Mouse (Mus musculus): ENCODE results near the gene Dhx40.
"Not testable (repeated sequence)": the region's sequence is repeated elsewhere in the genome, so short reads cannot be mapped to it uniquely, and the experiment has no call there.

The Dhx40 gene

DNA sequence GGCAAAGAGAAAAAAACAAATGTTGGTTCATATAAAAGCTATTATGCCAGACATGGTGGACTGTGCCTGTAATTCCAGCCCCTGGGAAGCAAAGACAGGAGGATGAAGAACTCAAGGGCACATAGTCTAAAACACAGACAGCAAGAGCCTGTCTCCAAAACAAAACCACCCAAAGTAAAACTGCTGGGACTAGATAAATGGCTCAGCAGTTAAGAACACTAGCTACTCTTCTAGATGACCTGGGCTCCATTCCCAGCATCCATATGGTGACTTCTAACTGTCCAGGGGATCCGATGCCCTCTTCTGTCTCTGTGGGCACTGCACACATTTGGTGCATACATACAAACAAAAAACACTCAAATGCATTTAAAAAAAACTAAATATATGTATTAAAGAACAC, 56.5 kb downstream of the Dhx40 start:
- no peak for DNase-seq (ENCODE audit: low spot score)

DNA sequence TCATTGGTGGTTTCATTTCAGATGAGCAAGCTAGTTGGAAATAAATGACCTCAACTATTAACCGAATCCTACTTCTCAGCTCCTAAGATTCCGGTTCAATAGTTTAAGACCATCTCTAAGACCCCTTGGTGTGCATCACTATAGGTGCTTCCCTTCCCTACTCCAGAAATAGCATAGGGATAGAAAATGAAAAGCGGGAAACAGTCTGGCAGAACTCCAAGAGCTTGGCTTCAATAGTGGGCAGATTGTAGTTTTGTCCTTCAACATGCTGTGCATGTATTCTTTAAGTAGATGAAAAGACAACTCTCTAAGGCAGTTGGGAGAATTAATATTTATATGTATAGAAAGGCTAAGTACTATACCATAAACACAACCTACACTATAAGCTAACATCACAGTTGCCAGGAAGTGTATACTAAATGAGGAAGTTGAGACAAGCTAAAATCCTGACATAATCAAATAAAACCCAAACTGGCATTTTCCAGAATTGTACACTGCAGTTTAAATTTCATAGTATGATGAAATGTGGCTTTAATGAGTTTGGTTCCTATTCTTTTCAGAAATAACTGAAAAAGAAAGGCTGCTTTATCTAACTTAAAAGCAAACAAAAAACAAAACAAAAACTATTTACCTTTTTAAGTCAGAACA, 57.6 kb downstream of the Dhx40 start:
- no peak for DNase-seq (ENCODE audit: low spot score)

DNA sequence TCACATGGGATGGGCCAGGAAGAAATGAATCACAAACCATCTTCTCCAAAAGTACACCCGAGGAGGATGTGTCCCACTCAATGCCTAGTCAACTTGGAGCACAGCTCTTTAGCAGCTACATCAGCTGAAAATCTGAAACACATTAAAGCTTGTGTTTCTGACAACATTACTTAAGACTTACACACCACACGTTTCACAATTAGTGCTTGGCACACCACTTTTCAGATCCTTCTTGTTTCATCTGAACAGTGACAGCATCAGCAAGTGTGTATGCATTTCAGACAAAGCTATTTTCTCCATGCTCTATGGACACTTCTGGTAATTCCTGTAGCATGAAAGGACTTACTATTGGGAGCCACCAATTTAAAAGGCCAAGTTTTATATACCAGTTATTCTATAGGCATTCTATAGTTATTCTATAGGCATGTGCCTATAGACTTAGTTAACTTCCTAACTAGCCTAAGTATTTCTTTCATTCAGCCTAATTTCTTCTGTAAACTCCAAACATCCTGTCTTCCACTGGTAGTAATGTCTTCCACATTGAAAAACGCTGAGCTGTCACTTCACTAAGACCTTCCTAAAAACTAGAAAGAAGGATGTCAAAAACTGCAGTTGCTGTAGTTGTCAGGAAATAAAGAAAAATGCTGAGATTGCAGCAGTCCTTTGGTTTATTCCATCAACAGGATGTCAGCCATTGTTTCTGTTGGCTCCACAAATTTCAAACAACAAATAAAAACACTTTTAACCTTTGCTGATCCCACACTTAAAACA, 61.7 kb downstream of the Dhx40 start:
- DNase-seq (ENCODE audit: low spot score), result no peak

DNA sequence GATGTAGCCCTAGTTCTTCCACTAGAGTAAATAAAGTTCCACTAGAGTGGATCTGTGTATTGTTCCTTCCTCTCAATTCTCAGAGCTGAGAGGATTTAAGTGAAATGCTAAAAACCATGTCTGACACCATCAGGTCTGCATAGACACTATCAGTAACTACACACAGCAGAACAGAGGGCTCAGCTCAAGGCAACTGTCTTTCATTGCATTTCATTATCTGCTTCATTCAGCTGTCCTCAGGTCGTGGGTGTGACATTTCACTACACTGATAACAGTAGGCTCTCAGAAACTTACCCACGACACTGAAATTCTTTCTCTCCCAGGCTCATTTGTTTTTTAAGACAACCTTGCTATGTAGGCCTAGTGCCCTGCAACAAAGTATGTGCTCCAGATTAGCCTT, 64.9 kb downstream of the Dhx40 start:
- no peak for DNase-seq (ENCODE audit: low spot score)

DNA sequence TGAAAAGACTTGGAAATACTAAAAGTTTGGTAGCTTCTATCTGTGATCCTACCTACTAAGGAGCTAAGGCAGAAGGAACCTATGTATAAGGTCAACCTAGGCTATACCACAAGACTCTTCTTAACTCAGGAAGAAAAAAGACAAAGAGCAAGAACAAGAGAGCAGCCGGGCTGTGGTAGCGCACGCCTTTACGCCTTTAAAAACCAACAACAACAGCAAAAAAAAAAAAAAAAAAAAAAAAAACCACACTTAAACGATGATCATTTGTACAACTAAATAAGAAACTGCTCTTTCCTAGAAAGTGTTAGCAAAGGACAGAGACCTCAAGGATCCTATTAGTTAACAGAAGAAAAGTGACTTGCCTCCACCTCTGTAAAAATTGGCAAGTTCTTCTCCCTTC, 66.0 kb downstream of the Dhx40 start:
- no peak for DNase-seq (ENCODE audit: low spot score)

DNA sequence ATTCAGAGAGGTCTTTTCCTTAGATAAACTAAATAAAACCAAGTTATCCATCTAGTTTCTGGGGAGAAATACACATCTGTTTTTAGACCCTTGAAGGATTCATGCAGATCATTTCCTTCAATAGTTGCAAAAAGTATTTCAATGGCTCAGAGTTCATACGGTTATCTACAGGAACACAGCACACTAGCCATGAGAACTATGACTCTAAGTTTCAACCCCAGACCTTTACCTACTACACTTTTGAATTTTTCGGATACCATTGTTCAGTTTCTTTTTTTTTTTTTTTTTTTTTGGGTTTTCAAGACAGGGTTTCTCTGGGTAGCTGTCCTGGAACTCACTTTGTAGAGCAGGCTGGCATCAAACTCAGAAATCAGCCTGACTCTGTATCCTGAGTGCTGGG, 68.1 kb downstream of the Dhx40 start:
- DNase-seq (ENCODE audit: low spot score), result no peak

DNA sequence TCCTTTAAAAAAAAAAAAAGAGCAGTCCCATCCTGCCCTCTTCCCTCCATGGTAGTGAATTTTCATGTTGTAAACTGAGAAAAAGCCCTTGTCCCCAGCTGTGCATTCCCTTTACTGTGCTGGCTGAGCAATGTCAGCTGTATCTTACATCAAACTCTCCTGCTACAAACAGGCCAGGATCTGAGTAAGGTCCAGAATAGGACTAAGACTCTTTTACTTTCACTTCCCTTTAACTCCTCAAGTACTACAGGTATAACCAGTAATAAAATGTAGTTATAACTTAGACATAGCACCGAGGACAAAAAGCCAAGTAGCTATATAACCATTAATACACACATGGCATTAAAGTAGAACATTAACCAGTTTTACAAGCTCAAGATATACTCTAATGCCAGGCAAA, 68.6 kb downstream of the Dhx40 start:
- DNase-seq (ENCODE audit: low spot score), result no peak

DNA sequence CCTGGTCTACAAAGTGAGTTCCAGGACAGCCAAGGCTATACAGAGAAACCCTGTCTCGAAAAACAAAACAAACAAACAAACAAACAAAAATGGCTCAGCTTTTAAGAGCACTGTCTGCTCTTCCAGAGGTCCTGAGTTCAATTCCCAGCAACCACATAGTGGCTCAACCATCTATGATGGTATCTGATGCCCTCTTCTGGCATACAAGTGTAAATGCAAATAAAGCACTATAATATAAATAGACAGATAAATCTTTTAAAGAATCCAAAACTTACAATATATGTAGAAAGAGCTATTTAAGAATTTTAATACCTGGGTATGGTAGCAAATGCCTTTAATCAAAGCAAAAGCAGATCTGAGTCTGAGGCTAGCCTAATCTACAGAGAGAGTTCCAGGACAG, 69.2 kb downstream of the Dhx40 start:
- DNase-seq (ENCODE audit: low spot score), result not testable (repeated sequence)

DNA sequence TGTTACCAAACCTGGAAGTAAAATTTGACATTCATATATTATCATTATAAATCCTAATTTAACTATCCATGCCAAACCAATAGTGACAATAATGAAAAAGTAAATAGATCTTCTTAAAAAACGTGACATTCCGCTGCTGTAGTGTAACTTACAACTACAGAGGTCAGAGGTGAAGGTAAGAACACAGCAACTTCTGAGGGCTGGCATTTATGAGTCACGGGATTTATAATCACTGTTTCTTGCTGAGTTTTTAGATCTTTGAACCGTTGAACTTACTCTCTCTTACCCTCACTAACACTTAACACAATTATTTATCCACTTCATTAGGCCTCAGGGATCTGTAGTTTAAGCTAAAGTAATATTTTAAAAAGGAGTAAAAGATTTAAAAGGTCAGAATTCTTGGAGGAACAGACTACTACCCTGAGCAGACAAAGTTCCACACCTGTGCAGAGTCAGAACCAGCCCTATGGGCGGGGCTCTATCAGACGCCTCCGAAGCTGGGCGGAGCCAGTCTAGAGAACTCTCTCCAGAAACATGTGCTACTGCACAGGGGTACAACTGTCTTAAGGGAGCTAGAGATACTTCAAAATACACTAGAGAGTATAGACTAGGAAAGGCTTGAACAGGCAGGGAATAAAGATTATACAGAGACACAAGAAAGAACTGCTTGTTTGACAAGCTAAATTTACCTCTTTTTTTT, 70.1 kb downstream of the Dhx40 start:
- DNase-seq (ENCODE audit: low spot score), result no peak

DNA sequence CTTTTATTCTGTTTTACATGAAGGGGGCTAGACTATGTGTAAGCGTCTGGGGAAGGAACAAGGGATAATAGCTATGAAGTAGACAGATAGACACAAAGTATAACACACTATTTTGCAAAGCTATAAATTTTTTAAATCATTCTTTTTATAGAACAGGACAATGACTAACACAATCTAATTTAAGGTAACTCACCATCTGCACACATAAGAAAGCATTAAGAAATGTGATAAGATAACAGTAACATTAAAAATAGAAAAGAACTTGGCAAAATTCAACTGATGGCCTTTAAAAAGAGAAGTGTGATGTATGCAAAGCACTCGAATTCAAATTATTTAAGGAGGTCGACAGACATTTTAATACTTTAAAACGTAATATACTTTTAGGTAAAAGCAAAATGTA, 72.6 kb downstream of the Dhx40 start:
- DNase-seq (ENCODE audit: low spot score), result no peak

DNA sequence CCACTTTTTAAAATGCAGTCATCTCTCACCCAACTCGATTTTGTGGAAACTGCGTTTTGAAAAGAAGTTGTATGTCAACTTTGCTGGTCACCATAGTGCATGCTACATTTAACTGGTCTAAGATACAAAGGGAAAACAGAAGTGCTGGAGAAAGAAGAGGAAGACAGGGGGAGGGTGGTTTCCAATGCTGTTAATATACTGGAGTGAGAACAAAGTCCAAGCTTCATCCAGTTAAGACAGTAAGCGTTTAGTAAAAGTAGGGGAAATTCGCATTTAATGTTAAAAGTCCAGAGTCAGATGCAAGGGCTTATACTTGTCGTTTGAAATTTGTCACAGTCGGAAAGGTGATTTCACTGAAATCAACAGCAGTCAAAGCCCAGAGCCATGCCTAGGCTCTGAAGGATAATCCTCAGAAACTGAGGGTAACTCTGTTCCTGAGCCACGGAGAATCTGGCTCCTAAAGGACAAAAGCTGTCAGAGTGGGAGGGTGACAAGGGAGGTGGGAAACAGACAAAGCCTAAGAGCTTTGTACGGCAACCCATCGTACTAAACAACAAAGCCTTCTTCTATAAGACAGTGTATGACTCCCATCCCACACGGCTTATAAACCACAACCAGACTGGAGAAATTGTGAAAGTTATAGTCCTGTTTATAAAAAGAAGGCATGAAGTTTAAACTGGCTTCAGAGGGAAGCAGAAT, 73.2 kb downstream of the Dhx40 start:
- no peak for DNase-seq (ENCODE audit: low spot score)

DNA sequence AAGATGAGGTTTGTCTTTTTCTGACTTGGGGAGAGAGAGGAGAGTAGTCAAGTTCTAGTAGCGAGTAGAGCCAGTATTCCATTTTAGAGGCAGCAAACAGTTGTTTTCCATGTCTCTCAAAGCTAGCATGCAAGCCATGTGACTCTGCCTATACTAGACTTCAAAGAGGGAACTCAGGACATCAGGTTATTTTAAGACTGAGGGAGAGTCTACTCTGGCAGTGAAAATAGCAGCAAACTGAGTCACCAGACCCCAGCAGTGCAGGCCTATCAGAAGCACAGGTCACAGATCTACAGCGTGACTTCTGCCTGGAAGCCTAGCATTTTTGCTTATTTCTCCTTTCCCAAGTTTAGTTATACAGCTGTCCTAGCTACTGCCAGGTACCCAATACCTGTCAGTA, 76.1 kb downstream of the Dhx40 start:
- no peak for DNase-seq (ENCODE audit: low spot score)

DNA sequence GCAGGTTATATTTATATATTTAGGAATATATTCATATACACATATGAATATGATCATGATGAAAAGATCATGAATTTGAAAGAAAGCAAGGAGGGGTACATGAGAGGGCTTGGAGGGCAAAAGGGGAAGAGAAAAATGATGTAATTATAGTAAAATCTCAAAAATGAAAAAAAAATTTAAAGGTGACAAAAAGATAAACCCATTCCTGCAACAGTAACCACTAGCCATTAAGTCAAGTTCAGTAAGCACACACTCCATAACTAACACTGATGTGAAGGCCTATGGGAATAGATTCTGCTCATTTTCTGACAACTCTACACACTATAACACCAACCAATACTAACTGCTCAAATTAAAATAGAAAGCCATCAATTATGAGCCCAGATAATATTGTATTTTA, 81.9 kb downstream of the Dhx40 start:
- no peak for DNase-seq (ENCODE audit: low spot score)

DNA sequence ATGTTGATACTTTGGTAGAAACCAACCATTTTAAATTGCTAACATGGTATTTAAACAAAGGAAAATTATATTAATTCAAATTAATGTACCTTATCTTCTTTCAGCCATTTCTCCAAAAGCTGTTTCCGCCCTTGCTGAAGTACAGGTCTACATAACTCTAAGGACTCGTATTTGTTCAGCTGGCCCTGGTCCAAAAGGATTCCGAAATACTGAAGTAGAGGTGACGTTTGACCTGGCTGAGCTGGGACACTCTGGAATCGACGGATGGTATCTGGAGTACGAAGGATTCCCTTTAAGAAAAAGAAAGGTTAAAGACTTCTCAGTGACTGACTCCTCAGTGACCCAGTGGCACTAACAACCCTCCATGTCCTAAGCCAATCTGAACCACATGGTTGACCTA, 82.6 kb downstream of the Dhx40 start:
- DNase-seq (ENCODE audit: low spot score), result no peak

DNA sequence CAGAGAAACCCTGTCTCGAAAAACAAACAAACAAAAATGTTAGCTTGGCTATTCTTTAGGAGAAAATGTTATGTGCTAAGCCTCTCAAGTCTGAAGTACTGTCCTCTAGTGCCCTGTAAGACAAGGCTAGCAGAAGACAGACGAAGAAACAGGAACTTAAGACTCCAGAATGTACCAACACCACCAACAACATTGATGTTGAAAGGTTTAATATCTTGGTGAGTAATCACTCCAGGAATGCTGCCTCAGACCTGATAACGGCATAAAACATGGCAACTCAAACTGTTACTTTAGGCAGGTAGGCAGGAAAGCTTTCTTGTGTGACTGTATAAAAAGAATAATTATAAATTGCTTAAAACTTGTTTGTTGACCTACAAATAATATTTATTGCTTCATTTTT, 83.5 kb downstream of the Dhx40 start:
- no peak for DNase-seq (ENCODE audit: low spot score)

DNA sequence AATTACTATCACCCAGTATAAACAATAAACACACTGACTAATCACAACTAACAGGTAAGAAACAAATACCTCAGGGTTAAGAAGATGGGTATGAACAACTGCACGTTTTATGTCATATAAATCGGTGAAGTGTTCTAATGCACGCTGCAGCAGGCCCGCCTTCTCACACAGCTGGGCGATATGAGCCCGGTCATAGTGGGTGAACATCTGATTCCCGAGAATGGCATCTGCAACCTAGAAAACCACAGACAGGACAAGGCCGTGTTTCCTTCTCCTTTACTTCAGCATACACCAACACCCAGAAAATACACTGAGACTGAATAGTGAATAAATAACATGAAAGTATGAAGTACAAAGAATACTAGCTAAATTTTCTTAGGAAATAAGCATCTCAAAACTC, 88.2 kb downstream of the Dhx40 start:
- DNase-seq (ENCODE audit: low spot score), result no peak

Data from ovary, postnatal 10 days (tissue).